Mouse (Mus musculus) neural tube, embryonic 11.5 days (tissue): ENCODE data around the gene Tmem211. TPM values are rescaled to one million over a fixed set of nuclear protein-coding genes. Genes with fewer than 3 reads are reported as not detected.
A peak's percentile ranks its signal among the peaks of the same experiment; 100 is the strongest.

Experiments used
- ATAC-seq: fragments of 200-750 bp; cut with Nextera tagmentation; 2 replicates; pipeline ENCODE4 v1.8.0; 2017; ENCODE audit warnings: moderate number of reproducible peaks, mild to moderate bottlenecking, moderate TSS enrichment, moderate library complexity; ENCODE audit not compliant: insufficient read depth, low FRiP score, low TSS enrichment
- DNase-seq: peaks from one replicate; pipeline ENCODE4 v3.0.0-alpha.2; 2015; ENCODE audit warnings: low spot score
- H3K27ac ChIP-seq: fragments of 300-500 bp; sonication (generic); 2 replicates; pipeline ENCODE4 v1.5.1; 2014; ENCODE audit warnings: low read depth, mild to moderate bottlenecking, low read length
- H3K27me3 ChIP-seq: fragments of 300-500 bp; sonication (generic); 2 replicates; pipeline ENCODE4 v1.6.1; 2014; ENCODE audit warnings: mild to moderate bottlenecking, low read length, mixed read lengths; ENCODE audit not compliant: control insufficient read depth, insufficient read depth
- H3K36me3 ChIP-seq: fragments of 300-500 bp; sonication (generic); 2 replicates; pipeline ENCODE4 v1.6.1; 2014; ENCODE audit warnings: mild to moderate bottlenecking, low read length, moderate library complexity, mixed read lengths; ENCODE audit not compliant: control insufficient read depth, insufficient read depth
- H3K4me1 ChIP-seq: fragments of 300-500 bp; sonication (generic); 2 replicates; pipeline ENCODE4 v1.6.1; 2014; ENCODE audit warnings: low read length, mixed read lengths; ENCODE audit not compliant: control insufficient read depth, insufficient read depth
- H3K4me2 ChIP-seq: fragments of 300-500 bp; sonication (generic); 2 replicates; pipeline ENCODE4 v1.6.1; 2014; ENCODE audit warnings: low read depth, mild to moderate bottlenecking, moderate library complexity
- H3K4me3 ChIP-seq: fragments of 300-500 bp; sonication (generic); 2 replicates; pipeline ENCODE4 v1.5.1; 2014; ENCODE audit warnings: low read depth, low read length
- H3K9ac ChIP-seq: fragments of 300-500 bp; sonication (generic); 2 replicates; pipeline ENCODE4 v1.6.1; 2014; ENCODE audit warnings: mild to moderate bottlenecking, low read length
- H3K9me3 ChIP-seq: fragments of 300-500 bp; sonication (generic); 2 replicates; pipeline ENCODE4 v1.6.1; 2016; ENCODE audit warnings: low read length; ENCODE audit not compliant: control insufficient read depth
- whole genome bisulfite sequencing: fragments of 180-500 bp; shearing (Covaris S2); extraction: QIAGEN DNeasy Blood & Tissue Kit; methylation state at CpG from one replicate; pipeline ENCODE4 v1.1.7; 2014; 5-methylcytosine and 5-hydroxymethylcytosine counted together
- polyA plus RNA-seq: library from polyadenylated mRNA; unstranded; fragments of >200 nt; fragmentation: Nextera tagmentation; extraction: Ambion mirVana; gene quantifications from 2 replicates; pipeline ENCODE4 v1.2.1, GENCODE M21; 2014

Tmem211 gene
- polyA plus RNA-seq = not detected in 2 replicates

GRCm38 (mm10) chr5:113226632-113227102, at the start of gene Tmem211:
TSS of gene Tmem211 (plus strand) at chr5:113226909.
- Histone ChIP-seq H3K9ac (peak within 1 kb of the TSS; percentile 8; the same call in 1 of the 2 replicates), H3K4me3 (no peak within 1 kb of the TSS), H3K27me3 (no peaks in the 10 kb centered on the region), H3K36me3 (no peaks in the 10 kb centered on the region), H3K9me3 (no peaks in the 10 kb centered on the region), H3K4me1 (peaks cover 7% of the 10 kb centered on the region), H3K27ac (peak within 1 kb of the TSS; percentile 35; the same call in 1 of the 2 replicates), H3K4me2 (peak within 1 kb of the TSS; percentile 39)
- peak; percentile 91 for DNase-seq
- ATAC-seq = peak; percentile 61
- WGBS = 0% methylated on average over 13 of the region's 13 CpGs

- Histone ChIP-seq H3K27me3 (no peaks in the 10 kb centered on the region), H3K4me1 (peaks cover 4% of the 10 kb centered on the region; the same call in 1 of the 2 replicates), H3K9ac (peak overlapping the region; percentile 41; the same call in 1 of the 2 replicates), H3K9me3 (no peaks in the 10 kb centered on the region), H3K4me3 (peak overlapping the region; percentile 13; the same call in 1 of the 2 replicates), H3K36me3 (no peaks in the 10 kb centered on the region), H3K4me2 (peak overlapping the region; percentile 42), H3K27ac (peak overlapping the region; percentile 47; the same call in 1 of the 2 replicates)
- 7% methylated on average over 8 of the region's 9 CpGs for WGBS
- ATAC-seq (no peak), DNase-seq (no peak)
These were observed 47.3 kb upstream of the Tmem211 start for GRCm38 (mm10) chr5:113179451-113179842.

- DNase-seq (peak; percentile 89), ATAC-seq (peak; percentile 71)
- Histone ChIP-seq H3K9ac (peak overlapping the region; percentile 41), H3K9me3 (no peaks in the 10 kb centered on the region), H3K4me1 (peaks cover 4% of the 10 kb centered on the region; the same call in 1 of the 2 replicates), H3K27ac (peak overlapping the region; percentile 47), H3K4me2 (peak overlapping the region; percentile 42), H3K36me3 (no peaks in the 10 kb centered on the region), H3K4me3 (peak overlapping the region; percentile 13; the same call in 1 of the 2 replicates), H3K27me3 (no peaks in the 10 kb centered on the region)
- 1% methylated on average over 30 of the region's 30 CpGs for WGBS
These were observed 46.6 kb upstream of the Tmem211 start for GRCm38 (mm10) chr5:113179843-113180682.

- Histone ChIP-seq H3K4me1 (peaks cover 4% of the 10 kb centered on the region; the same call in 1 of the 2 replicates), H3K27ac (peak overlapping the region; percentile 17; the same call in 1 of the 2 replicates), H3K4me3 (no peak overlapping the region), H3K36me3 (no peaks in the 10 kb centered on the region), H3K9ac (peak overlapping the region; percentile 41; the same call in 1 of the 2 replicates), H3K9me3 (no peaks in the 10 kb centered on the region), H3K4me2 (peak overlapping the region; percentile 42; the same call in 1 of the 2 replicates), H3K27me3 (no peaks in the 10 kb centered on the region)
- DNase-seq (no peak), ATAC-seq (no peak)
- WGBS = 89% methylated on average over 15 of the region's 15 CpGs
These were observed 46.0 kb upstream of the Tmem211 start for GRCm38 (mm10) chr5:113180755-113181154.

GRCm38 (mm10) chr5:113181441-113181840, 45.3 kb upstream of the Tmem211 start:
- DNase-seq (no peak), ATAC-seq (no peak)
- H3K9ac ChIP-seq = no peak overlapping the region
- 33% methylated on average over 6 of the region's 6 CpGs for WGBS
- H3K4me1 ChIP-seq = peaks cover 4% of the 10 kb centered on the region; the same call in 1 of the 2 replicates
- H3K4me3 ChIP-seq = no peak overlapping the region
- H3K36me3 ChIP-seq = no peaks in the 10 kb centered on the region
- no peak overlapping the region for H3K4me2 ChIP-seq
- no peaks in the 10 kb centered on the region for H3K27me3 ChIP-seq
- H3K27ac ChIP-seq = no peak overlapping the region
- H3K9me3 ChIP-seq = no peaks in the 10 kb centered on the region

- H3K9ac ChIP-seq = no peak overlapping the region
- WGBS = 78% methylated on average over 14 of the region's 14 CpGs
- ATAC-seq = no peak
- H3K36me3 ChIP-seq = no peaks in the 10 kb centered on the region
- H3K4me1 ChIP-seq = no peaks in the 10 kb centered on the region
- H3K27ac ChIP-seq = no peak overlapping the region
- no peaks in the 10 kb centered on the region for H3K27me3 ChIP-seq
- no peaks in the 10 kb centered on the region for H3K9me3 ChIP-seq
- DNase-seq = no peak
- no peak overlapping the region for H3K4me3 ChIP-seq
- no peak overlapping the region for H3K4me2 ChIP-seq
These were observed 36.2 kb upstream of the Tmem211 start for GRCm38 (mm10) chr5:113190558-113190957.

GRCm38 (mm10) chr5:113191901-113192300, 34.8 kb upstream of the Tmem211 start:
- ATAC-seq = no peak
- Histone ChIP-seq H3K4me1 (no peaks in the 10 kb centered on the region), H3K36me3 (no peaks in the 10 kb centered on the region), H3K27ac (no peak overlapping the region), H3K9ac (no peak overlapping the region), H3K27me3 (no peaks in the 10 kb centered on the region), H3K9me3 (no peaks in the 10 kb centered on the region), H3K4me2 (no peak overlapping the region), H3K4me3 (no peak overlapping the region)
- no peak for DNase-seq
- WGBS = 81% methylated on average over 14 of the region's 14 CpGs

GRCm38 (mm10) chr5:113193762-113194161, 32.9 kb upstream of the Tmem211 start:
- H3K9ac ChIP-seq = no peak overlapping the region
- no peak overlapping the region for H3K27ac ChIP-seq
- ATAC-seq (no peak), DNase-seq (no peak)
- H3K27me3 ChIP-seq = no peaks in the 10 kb centered on the region
- H3K4me3 ChIP-seq = no peak overlapping the region
- no peak overlapping the region for H3K4me2 ChIP-seq
- no peaks in the 10 kb centered on the region for H3K36me3 ChIP-seq
- 97% methylated on average over 18 of the region's 18 CpGs for WGBS
- H3K9me3 ChIP-seq = no peaks in the 10 kb centered on the region
- H3K4me1 ChIP-seq = no peaks in the 10 kb centered on the region
